Mouse (Mus musculus): Measurements from ENCODE around the gene Camkv. TPM values are rescaled to one million over a fixed set of nuclear protein-coding genes. Genes with fewer than 3 reads are reported as not detected.

The Camkv gene
- total and polyA plus RNA-seq, 3 experiments: not detected

DNA sequence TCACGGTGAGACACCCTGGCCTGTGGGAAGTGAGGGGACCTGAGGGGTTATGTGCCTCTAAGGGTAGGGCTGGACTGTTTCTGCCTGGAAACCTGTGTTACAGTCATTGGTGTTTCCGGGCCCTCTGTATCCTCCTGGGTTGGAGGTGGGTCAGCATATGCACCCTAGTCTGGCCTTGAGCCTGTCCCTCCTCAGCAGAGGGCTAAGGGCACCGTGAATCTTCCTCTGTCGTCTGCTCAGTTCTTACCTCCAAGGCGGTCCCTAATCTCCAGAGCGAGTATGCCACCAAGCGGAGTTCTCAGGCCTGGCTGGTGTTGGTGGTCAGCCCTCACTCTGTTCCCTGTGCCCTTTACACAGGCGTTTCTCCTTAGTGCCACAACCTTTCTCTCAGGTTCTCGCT is 27.4 kb downstream of the Camkv start:
- DNase-seq (ENCODE audit: extremely low read depth): no peak
- dilution Hi-C loops (cut with MboI; ENCODE audit: extremely low pct_ligation_motif_present, extremely low pct_unique_long_range_greater_than_20kb, low sequenced_read_pairs) (no loop called here), in situ Hi-C loops (cut with MboI; ENCODE audit: low pct_ligation_motif_present, low pct_unique_long_range_greater_than_20kb, low sequenced_read_pairs) (loop anchor here (5.0 kb wide), 1 partner anchor 34 kb away; the partner anchor contains the start of gene Gm20662)
- Histone ChIP-seq H3K9ac (ENCODE audit: insufficient read depth, low read depth) (no peak overlapping the region), H3K4me2 (ENCODE audit: insufficient read depth, low read depth, poor library complexity, severe bottlenecking) (no peak overlapping the region), H3K79me2 (replicated peaks; ENCODE audit: control insufficient read depth, extremely low read depth, insufficient read depth, poor library complexity, severe bottlenecking) (no peaks in the 10 kb centered on the region), H3K36me3 (replicated peaks in 1 of 2; ENCODE audit: control insufficient read depth in 1 of 2, insufficient read depth in 1 of 2, low read length in 1 of 2) (peaks cover 62 to 95% of the 10 kb centered on the region in 2 experiments), H3K27me3 (replicated peaks) (no peaks in the 10 kb centered on the region), H3K4me1 (ENCODE audit: control insufficient read depth in 1 of 2, insufficient read depth in 2 of 2) (peaks cover 3 to 25% of the 10 kb centered on the region in 2 experiments), H3K27ac (ENCODE audit: insufficient read depth, low read depth) (no peak overlapping the region), H3K4me3 (replicated peaks in 1 of 3; ENCODE audit: low read depth in 2 of 3, low read length in 2 of 3, poor library complexity in 1 of 3) (no peak overlapping the region), H3K9me3 (replicated peaks; ENCODE audit: low read length) (no peaks in the 10 kb centered on the region)
- TF ChIP-seq EP300 (IDR thresholded peaks at IDR 0.05; ENCODE audit: low read length): no peak
- TF ChIP-seq MAX (IDR thresholded peaks at IDR 0.05; ENCODE audit: low read length): no peak
- no peak for TF ChIP-seq MYC (IDR thresholded peaks at IDR 0.05; ENCODE audit: low read depth, low read length)
- TF ChIP-seq POLR2AphosphoS2 (IDR thresholded peaks at IDR 0.05; ENCODE audit: low read depth, low read length): no peak
- TF ChIP-seq KAT2A (IDR thresholded peaks at IDR 0.05; ENCODE audit: insufficient replicate concordance, low read length): no peak
- TF ChIP-seq CHD1 (IDR thresholded peaks at IDR 0.05; ENCODE audit: low read depth, low read length): no peak
- TF ChIP-seq ZMIZ1 (IDR thresholded peaks at IDR 0.05; ENCODE audit: low read depth, low read length): no peak
- TF ChIP-seq HCFC1 (IDR thresholded peaks at IDR 0.05; ENCODE audit: low read depth, low read length): no peak
- no peak for TF ChIP-seq MAFK (IDR thresholded peaks at IDR 0.05; ENCODE audit: insufficient replicate concordance, low read length)
- TF ChIP-seq RCOR1 (conservative IDR thresholded peaks at IDR 0.05; ENCODE audit: low read depth, low read length): no peak
- no peak for TF ChIP-seq USF1 (IDR thresholded peaks at IDR 0.05; ENCODE audit: low read depth, low read length)
- TF ChIP-seq MEF2A (IDR thresholded peaks at IDR 0.05; ENCODE audit: borderline replicate concordance, low read depth, low read length): no peak
- no peak for TF ChIP-seq CHD2 (IDR thresholded peaks at IDR 0.05; ENCODE audit: low read length)

DNA sequence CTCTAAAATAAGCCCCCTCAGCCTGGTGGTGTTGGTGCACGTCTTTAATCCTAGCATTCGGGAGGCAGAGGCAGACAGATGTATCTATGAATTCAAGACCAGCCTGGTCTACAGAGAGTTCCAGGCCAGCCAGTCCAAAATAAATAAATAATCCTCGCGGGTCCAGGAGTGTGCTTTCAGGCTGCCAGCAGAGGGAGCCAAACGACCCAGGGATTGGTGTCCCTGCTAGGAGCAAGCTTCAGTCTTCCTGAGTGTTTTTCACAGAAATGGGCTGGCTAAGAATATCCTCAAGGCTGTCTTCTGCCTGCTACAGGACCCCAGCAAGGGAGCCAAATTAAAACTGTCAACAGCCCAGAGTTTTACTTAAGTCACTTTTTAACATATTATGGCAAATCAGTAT is 28.2 kb downstream of the Camkv start:
- H3K4me3 ChIP-seq (replicated peaks in 1 of 3; ENCODE audit: low read depth in 2 of 3, low read length in 2 of 3, poor library complexity in 1 of 3): no peak overlapping the region
- no peaks in the 10 kb centered on the region for H3K79me2 ChIP-seq (replicated peaks; ENCODE audit: control insufficient read depth, extremely low read depth, insufficient read depth, poor library complexity, severe bottlenecking)
- peak; percentile 77 for DNase-seq (ENCODE audit: extremely low read depth)
- no peak overlapping the region for H3K9ac ChIP-seq (ENCODE audit: insufficient read depth, low read depth)
- H3K4me1 ChIP-seq (ENCODE audit: control insufficient read depth in 1 of 2, insufficient read depth in 2 of 2): peaks cover 3 to 25% of the 10 kb centered on the region in 2 experiments
- in situ Hi-C loops (cut with MboI; ENCODE audit: low pct_ligation_motif_present, low pct_unique_long_range_greater_than_20kb, low sequenced_read_pairs) (loop anchor here (5.0 kb wide), 1 partner anchor 34 kb away; the partner anchor contains the start of gene Gm20662), dilution Hi-C loops (cut with MboI; ENCODE audit: extremely low pct_ligation_motif_present, extremely low pct_unique_long_range_greater_than_20kb, low sequenced_read_pairs) (no loop called here)
- H3K4me2 ChIP-seq (ENCODE audit: insufficient read depth, low read depth, poor library complexity, severe bottlenecking): no peak overlapping the region
- H3K27me3 ChIP-seq (replicated peaks): no peaks in the 10 kb centered on the region
- H3K27ac ChIP-seq (ENCODE audit: insufficient read depth, low read depth): no peak overlapping the region
- peaks cover 65 to 95% of the 10 kb centered on the region in 2 experiments for H3K36me3 ChIP-seq (replicated peaks in 1 of 2; ENCODE audit: control insufficient read depth in 1 of 2, insufficient read depth in 1 of 2, low read length in 1 of 2)
- H3K9me3 ChIP-seq (replicated peaks; ENCODE audit: low read length): no peaks in the 10 kb centered on the region
- TF ChIP-seq SMC3 (IDR thresholded peaks at IDR 0.05; ENCODE audit: low read depth, low read length) (peak; percentile 96), USF2 (conservative IDR thresholded peaks at IDR 0.05; ENCODE audit: low read depth, low read length) (no peak), MAX (IDR thresholded peaks at IDR 0.05; ENCODE audit: low read length) (no peak), TCF12 (IDR thresholded peaks at IDR 0.05; ENCODE audit: low read depth, low read length) (peak; percentile 46; the same call in 1 of the 2 replicates), ELF1 (IDR thresholded peaks at IDR 0.05; ENCODE audit: low read depth, low read length) (0 out of 2 replicates have a peak, but pooled peaks have one; percentile 21), MAZ (IDR thresholded peaks at IDR 0.05; ENCODE audit: low read depth, low read length) (no peak), SIN3A (IDR thresholded peaks at IDR 0.05; ENCODE audit: low read length) (peak; percentile 63; the same call in 1 of the 2 replicates), ETS1 (conservative IDR thresholded peaks at IDR 0.05; ENCODE audit: low read depth, low read length) (no peak), MYC (IDR thresholded peaks at IDR 0.05; ENCODE audit: low read depth, low read length) (peak; percentile 73; the same call in 1 of the 2 replicates), ZMIZ1 (IDR thresholded peaks at IDR 0.05; ENCODE audit: low read depth, low read length) (no peak), NRF1 (IDR thresholded peaks at IDR 0.05; ENCODE audit: low read depth, low read length) (no peak), BHLHE40 (IDR thresholded peaks at IDR 0.05; ENCODE audit: low read depth, low read length) (no peak), KAT2A (IDR thresholded peaks at IDR 0.05; ENCODE audit: insufficient replicate concordance, low read length) (no peak), CTCF (conservative IDR thresholded peaks at IDR 0.05 in 1 of 2, IDR thresholded peaks at IDR 0.05 in 1 of 2; ENCODE audit: low read depth in 2 of 2, low read length in 2 of 2) (peak; percentile 77 to 98), HCFC1 (IDR thresholded peaks at IDR 0.05; ENCODE audit: low read depth, low read length) (no peak), USF1 (IDR thresholded peaks at IDR 0.05; ENCODE audit: low read depth, low read length) (no peak), POLR2AphosphoS2 (IDR thresholded peaks at IDR 0.05; ENCODE audit: low read depth, low read length) (no peak), RCOR1 (conservative IDR thresholded peaks at IDR 0.05; ENCODE audit: low read depth, low read length) (no peak), CHD1 (IDR thresholded peaks at IDR 0.05; ENCODE audit: low read depth, low read length) (no peak), GABPA (IDR thresholded peaks at IDR 0.05; ENCODE audit: insufficient replicate concordance, low read depth, low read length) (no peak), MXI1 (IDR thresholded peaks at IDR 0.05; ENCODE audit: low read depth, low read length) (no peak), UBTF (IDR thresholded peaks at IDR 0.05; ENCODE audit: low read depth, low read length) (no peak), ZNF384 (IDR thresholded peaks at IDR 0.05; ENCODE audit: low read depth, low read length) (no peak), MEF2A (IDR thresholded peaks at IDR 0.05; ENCODE audit: borderline replicate concordance, low read depth, low read length) (no peak), E2F4 (IDR thresholded peaks at IDR 0.05; ENCODE audit: insufficient replicate concordance, low read depth, low read length) (no peak), PAX5 (IDR thresholded peaks at IDR 0.05; ENCODE audit: low read length) (no peak), JUND (conservative IDR thresholded peaks at IDR 0.05; ENCODE audit: low read depth, low read length) (no peak), NELFE (IDR thresholded peaks at IDR 0.05; ENCODE audit: low read depth, low read length) (no peak; the same call in 1 of the 2 replicates)

Data from CH12.LX (cell line).